Mouse (Mus musculus) retina, adult 2 months (tissue): ENCODE data around the gene Sh2d4b.

Experiments
- DNase-seq: peaks from one replicate; pipeline ENCODE4 v3.0.0-alpha.2; 2012; ENCODE audit warnings: low read depth, low spot score

Sh2d4b gene

GRCm38 (mm10) chr14:40837397-40837796 lies 55.7 kb downstream of the Sh2d4b start:
- DNase-seq, result no peak

- no peak for DNase-seq
Measured at GRCm38 (mm10) chr14:40830505-40830904, 62.6 kb downstream of the Sh2d4b start.

GRCm38 (mm10) chr14:40830094-40830493 lies 63.0 kb downstream of the Sh2d4b start:
- DNase-seq, result no peak

GRCm38 (mm10) chr14:40818051-40818450 lies 75.0 kb downstream of the Sh2d4b start:
- no peak for DNase-seq

- DNase-seq, result no peak
Measured at GRCm38 (mm10) chr14:40816715-40817114, 76.4 kb downstream of the Sh2d4b start.

DNA sequence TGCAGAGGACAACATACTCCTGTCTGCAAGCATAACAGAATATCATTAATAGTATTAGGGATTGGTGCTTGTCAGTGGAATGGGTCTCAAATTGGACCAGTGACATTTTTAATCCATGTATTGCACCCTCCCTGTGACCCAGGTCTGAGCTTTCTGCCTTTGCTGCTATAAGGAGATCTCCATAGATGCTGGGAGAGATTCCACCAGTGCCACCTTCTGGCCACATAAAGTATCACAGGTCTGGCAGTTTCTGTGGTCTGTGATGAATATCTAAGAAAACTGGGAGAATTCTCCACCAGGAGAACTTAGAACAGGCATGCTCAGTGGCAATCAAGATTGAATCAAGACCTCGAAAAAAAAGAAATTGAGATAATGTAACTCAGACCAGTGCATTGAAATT lies 101.5 kb downstream of the Sh2d4b start:
- peak; percentile 29 for DNase-seq

DNA sequence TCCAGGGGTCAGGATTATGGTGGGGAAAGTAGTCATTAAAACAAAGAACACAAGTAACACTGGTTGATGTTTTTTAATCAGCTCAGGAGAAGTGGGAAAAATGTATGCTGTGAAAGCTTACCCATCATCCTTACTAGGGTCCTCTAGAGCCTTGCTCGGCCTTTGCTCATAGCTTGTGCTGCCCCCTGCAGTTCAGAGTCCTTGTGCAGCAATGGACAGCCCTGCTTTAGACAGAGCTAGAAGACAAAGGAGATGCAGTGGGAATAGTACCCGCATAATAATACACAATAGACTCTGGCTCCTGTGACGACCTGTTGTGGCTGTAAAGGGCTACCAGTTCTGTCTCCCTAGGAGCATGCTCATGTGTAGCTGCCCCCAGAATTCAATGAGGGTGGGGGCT lies 104.0 kb downstream of the Sh2d4b start:
- no peak for DNase-seq

DNA sequence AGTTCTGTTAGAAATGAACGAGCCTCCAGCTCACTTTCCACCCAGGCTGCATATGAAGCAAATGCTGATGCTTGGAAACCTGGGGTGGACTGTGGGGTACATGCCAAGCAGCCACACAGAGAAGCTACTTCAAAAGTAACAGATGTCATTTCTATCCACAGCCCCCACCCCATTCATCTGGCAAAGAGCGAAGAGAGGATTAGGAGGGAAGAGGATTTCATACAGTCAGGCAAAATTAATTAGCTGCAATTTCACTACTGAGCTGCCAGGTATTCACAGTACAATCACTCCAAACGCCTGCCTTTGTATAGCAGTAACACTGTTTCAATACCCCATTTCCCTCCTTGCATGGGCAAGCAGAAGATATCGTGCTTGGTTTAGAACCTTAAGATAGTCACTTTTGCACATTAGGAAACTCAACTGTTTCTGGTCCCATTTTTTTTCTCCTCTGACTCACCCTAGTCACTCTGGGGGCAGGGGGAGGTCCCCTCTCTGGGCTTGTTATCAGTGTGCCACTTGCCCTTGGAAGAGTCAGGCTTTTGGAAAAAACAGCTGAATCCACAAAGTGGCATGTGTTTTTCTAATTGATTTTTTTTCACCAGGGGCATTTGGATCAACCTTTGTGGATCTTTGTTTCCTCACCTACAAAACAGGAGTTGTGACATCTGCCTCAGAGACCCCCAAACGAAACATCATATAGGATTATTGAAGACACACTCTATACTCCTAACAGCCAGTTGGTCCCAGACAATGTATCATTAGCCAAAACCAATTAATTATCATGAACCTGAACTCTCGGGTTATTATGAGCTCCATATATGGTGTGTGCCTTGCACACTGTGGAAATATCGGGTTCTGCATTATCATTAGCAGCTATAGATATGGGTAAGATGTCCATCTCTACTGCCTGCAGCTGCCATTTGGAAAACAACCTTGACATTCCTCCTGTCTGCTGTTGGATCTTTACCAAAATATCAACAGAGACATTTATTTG lies 123.7 kb downstream of the Sh2d4b start:
- no peak for DNase-seq
